Mouse (Mus musculus): Measurements from ENCODE around the gene Tmem59l. TPM values are rescaled to one million over a fixed set of nuclear protein-coding genes. Genes with fewer than 3 reads are reported as not detected.

Gene Tmem59l
- polyA plus RNA-seq, 1 experiment from 2014 or later, result 4.2 TPM

DNA sequence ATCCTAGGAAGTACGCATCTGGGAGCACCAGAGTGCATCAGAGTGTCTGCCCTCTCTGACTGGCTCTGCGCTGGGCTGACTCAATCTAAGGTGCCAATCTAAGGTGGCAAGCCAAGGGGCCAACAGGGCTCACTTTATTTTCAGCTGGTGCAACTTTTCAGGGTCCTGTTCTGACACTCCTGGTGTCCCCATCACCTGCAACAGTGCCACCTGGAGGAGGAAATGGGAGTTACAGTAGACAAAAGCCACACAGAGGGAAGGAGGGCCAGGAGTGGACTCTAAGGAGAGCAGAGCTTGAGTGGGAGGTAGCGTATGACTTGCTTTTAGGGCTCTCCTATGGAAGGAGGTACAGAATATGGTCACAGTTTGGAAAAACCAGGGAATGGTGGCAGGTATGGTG is 17.7 kb upstream of the Tmem59l start:
- Histone ChIP-seq H3K4me3 (replicated peaks) (no peak overlapping the region), H3K9me3 (no peaks in the 10 kb centered on the region), H3K27ac (no peak overlapping the region), H3K27me3 (replicated peaks) (peaks cover 38% of the 10 kb centered on the region), H3K4me1 (replicated peaks) (peaks cover 62% of the 10 kb centered on the region), H3K9ac (no peak overlapping the region), H3K36me3 (peaks cover 13% of the 10 kb centered on the region), H3K4me2 (replicated peaks) (no peak overlapping the region)
- 78% methylated on average over 3 of the region's 3 CpGs for WGBS
- no peak for ATAC-seq

DNA sequence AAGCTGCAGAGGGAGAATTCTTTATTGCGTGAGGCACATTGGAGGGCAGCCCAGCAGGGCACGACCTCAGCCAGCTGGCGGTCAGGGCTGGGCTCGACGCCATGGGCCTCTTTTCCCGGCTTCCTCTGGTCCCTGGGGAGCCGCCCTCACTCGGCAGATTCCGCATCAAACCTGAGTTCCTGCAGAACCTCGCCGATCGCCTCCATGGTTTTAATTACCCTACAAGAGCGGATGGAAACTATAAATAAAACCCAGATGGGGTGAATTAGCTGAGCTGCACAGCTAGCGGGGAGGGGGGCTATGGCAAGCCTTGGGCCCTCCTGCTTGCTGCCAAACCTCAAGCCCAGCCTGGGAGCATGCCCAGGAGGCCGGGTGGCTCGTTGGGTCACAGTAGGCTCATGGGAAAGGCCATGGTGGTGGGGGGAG is 17.1 kb upstream of the Tmem59l start:
- H3K4me1 ChIP-seq (replicated peaks), result peaks cover 59% of the 10 kb centered on the region
- no peak overlapping the region for H3K27ac ChIP-seq
- no peaks in the 10 kb centered on the region for H3K9me3 ChIP-seq
- no peak overlapping the region for H3K4me2 ChIP-seq (replicated peaks)
- peaks cover 44% of the 10 kb centered on the region for H3K27me3 ChIP-seq (replicated peaks)
- H3K36me3 ChIP-seq, result peaks cover 13% of the 10 kb centered on the region
- H3K9ac ChIP-seq, result no peak overlapping the region
- H3K4me3 ChIP-seq (replicated peaks), result no peak overlapping the region
- WGBS, result 69% methylated on average over 16 of the region's 16 CpGs
- ATAC-seq, result no peak

GRCm38 (mm10) chr8:70503062-70503750 is 16.0 kb upstream of the Tmem59l start:
- peaks cover 8% of the 10 kb centered on the region for H3K36me3 ChIP-seq
- H3K4me1 ChIP-seq (replicated peaks), result peaks cover 50% of the 10 kb centered on the region
- WGBS, result 16% methylated on average over 46 of the region's 46 CpGs
- peaks cover 55% of the 10 kb centered on the region for H3K27me3 ChIP-seq (replicated peaks)
- H3K9ac ChIP-seq, result no peak overlapping the region
- ATAC-seq, result peak; percentile 27
- H3K9me3 ChIP-seq, result no peaks in the 10 kb centered on the region
- H3K4me3 ChIP-seq (replicated peaks), result no peak overlapping the region
- H3K27ac ChIP-seq, result no peak overlapping the region
- H3K4me2 ChIP-seq (replicated peaks), result no peak overlapping the region; the same call in 1 of the 2 replicates

DNA sequence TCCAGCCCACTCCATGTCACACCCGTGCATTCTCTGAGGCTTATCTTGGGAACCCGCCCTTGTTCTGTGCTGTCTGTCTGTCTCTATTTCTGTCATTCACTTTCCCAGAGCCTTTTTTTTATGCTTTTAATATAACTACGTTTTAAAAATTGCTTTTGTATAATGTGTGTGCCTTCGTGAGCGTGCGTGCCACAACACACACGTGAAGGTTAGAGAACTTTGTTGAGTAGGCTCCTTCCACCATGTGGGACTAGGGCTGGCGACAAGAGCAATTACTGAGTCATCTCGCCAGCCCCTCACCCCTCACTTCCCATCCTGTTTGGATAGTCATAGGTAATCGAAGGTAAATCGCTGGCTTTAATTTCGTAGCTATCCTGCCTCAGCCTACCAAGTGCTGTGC is 15.4 kb upstream of the Tmem59l start:
- no peak for ATAC-seq
- Histone ChIP-seq H3K9ac (peak overlapping the region; percentile 8; the same call in 1 of the 2 replicates), H3K4me3 (replicated peaks) (no peak overlapping the region; the same call in 1 of the 2 replicates), H3K4me1 (replicated peaks) (peaks cover 46% of the 10 kb centered on the region), H3K27ac (no peak overlapping the region), H3K36me3 (peaks cover 3% of the 10 kb centered on the region), H3K9me3 (no peaks in the 10 kb centered on the region), H3K4me2 (replicated peaks) (peak overlapping the region; percentile 46; the same call in 1 of the 2 replicates), H3K27me3 (replicated peaks) (peaks cover 59% of the 10 kb centered on the region)
- 39% methylated on average over 12 of the region's 12 CpGs for WGBS

GRCm38 (mm10) chr8:70501820-70502529 is 14.8 kb upstream of the Tmem59l start:
- Histone ChIP-seq H3K4me1 (replicated peaks) (peaks cover 46% of the 10 kb centered on the region), H3K36me3 (no peaks in the 10 kb centered on the region), H3K9me3 (no peaks in the 10 kb centered on the region), H3K9ac (peak overlapping the region; percentile 8; the same call in 1 of the 2 replicates), H3K4me3 (replicated peaks) (no peak overlapping the region; the same call in 1 of the 2 replicates), H3K4me2 (replicated peaks) (peak overlapping the region; percentile 46), H3K27ac (no peak overlapping the region), H3K27me3 (replicated peaks) (peaks cover 65% of the 10 kb centered on the region)
- ATAC-seq, result no peak
- 14% methylated on average over 23 of the region's 23 CpGs for WGBS

- Histone ChIP-seq H3K36me3 (no peaks in the 10 kb centered on the region), H3K4me3 (replicated peaks) (peak overlapping the region; percentile 21), H3K27ac (no peak overlapping the region), H3K9me3 (no peaks in the 10 kb centered on the region), H3K9ac (0 out of 2 replicates have a peak overlapping the region, but pooled peaks have one; percentile 17), H3K4me2 (replicated peaks) (peak overlapping the region; percentile 56), H3K27me3 (replicated peaks) (peaks cover 78% of the 10 kb centered on the region), H3K4me1 (replicated peaks) (peaks cover 42% of the 10 kb centered on the region)
- ATAC-seq, result peak; percentile 29; the same call in 1 of the 2 replicates
- WGBS, result 8% methylated on average over 39 of the region's 39 CpGs
Observed at GRCm38 (mm10) chr8:70500386-70501301, 13.5 kb upstream of the Tmem59l start.

DNA sequence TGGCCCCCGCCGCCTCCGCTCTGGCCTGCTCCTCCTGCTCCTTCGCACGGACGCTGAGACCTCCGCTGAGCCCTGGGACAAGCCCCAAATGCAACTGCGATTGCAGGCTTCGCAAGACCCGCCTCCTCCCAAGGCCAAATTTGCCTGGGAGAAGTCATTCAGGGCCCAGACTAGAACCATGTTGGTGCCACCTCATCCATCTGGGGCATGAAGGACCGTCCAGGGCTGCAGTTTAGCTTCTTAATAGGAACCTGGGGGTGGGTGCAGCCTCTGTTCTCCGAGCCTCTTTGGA is 8.6 kb upstream of the Tmem59l start:
- no peak overlapping the region for H3K4me3 ChIP-seq (replicated peaks)
- H3K4me1 ChIP-seq (replicated peaks), result peaks cover 40% of the 10 kb centered on the region
- H3K9me3 ChIP-seq, result no peaks in the 10 kb centered on the region
- no peak overlapping the region for H3K27ac ChIP-seq
- H3K9ac ChIP-seq, result no peak overlapping the region
- ATAC-seq, result no peak
- 6% methylated on average over 12 of the region's 12 CpGs for WGBS
- no peaks in the 10 kb centered on the region for H3K36me3 ChIP-seq
- no peak overlapping the region for H3K4me2 ChIP-seq (replicated peaks)
- H3K27me3 ChIP-seq (replicated peaks), result peaks cover 98% of the 10 kb centered on the region

- Histone ChIP-seq H3K27ac (no peak overlapping the region), H3K4me1 (replicated peaks) (peaks cover 36% of the 10 kb centered on the region), H3K27me3 (replicated peaks) (peaks cover 98% of the 10 kb centered on the region), H3K9me3 (no peaks in the 10 kb centered on the region), H3K36me3 (no peaks in the 10 kb centered on the region), H3K4me2 (replicated peaks) (no peak overlapping the region), H3K9ac (no peak overlapping the region), H3K4me3 (replicated peaks) (no peak overlapping the region)
- 1% methylated on average over 21 of the region's 21 CpGs for WGBS
- ATAC-seq, result no peak
Observed at GRCm38 (mm10) chr8:70495001-70495770, 8.0 kb upstream of the Tmem59l start.

DNA sequence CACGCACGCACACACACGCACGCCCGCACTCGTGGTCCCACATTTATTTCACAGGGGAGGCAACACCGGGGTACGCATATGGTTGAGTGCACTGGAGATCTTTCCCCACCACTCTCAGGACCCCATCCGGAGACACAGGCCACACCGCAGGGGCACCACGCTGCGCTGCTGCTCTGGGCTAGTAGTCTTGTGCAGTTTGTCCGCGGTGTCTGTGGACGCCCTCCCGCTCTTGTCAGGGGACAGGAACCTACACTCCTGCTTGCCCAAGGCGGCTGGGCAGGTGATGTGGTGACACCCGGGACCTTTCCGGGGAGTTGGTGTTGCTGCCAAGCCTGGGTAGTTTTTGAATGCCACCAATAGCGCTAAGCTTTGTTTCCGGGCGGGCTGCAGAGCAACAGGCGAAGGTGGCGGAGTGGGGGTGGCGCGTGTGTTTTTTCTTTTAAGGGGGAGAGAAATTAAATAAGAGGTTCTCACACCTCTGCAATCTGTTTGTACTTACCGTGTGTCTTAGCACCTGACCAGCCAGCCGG is 7.3 kb upstream of the Tmem59l start:
- no peak overlapping the region for H3K4me2 ChIP-seq (replicated peaks)

DNA sequence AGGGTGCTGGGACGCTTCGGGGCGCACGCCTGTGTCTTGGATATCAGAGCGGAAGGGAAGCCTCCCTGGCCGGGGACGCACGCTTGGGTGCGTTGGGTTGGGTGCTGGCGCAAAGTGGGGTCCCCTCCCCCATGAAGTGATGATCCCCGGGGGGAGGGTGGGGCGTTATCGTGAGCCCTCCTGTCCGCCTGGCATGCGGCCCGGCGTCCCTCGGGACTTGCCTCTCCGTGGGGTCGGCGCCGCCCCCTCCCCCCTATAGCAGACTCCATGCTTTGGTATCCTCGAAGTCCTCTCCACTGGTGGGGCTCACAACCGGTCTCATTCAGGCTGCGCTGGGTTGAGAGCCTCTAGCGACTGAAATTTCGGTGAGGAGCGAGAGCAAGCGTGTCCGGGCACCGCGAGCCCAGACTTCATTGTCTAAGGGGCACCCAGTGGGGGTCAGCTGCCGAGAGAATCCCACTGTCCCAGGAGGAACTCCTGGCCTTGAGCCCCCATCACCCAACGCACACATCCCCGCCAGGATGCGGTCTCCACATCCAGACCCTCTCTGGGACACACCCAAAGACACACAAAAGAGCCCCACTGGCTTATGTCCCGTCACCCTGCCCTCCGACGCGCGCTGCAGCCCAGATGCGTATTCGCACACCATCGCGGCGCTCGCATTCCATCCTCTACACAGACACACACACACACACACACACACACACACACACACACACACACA is 6.7 kb upstream of the Tmem59l start:
- peaks cover 45% of the 10 kb centered on the region for H3K4me1 ChIP-seq (replicated peaks)
- H3K9me3 ChIP-seq, result no peaks in the 10 kb centered on the region
- H3K9ac ChIP-seq, result no peak overlapping the region
- H3K27ac ChIP-seq, result no peak overlapping the region
- no peak for ATAC-seq
- WGBS, result 1% methylated on average over 47 of the region's 47 CpGs
- H3K36me3 ChIP-seq, result no peaks in the 10 kb centered on the region
- H3K27me3 ChIP-seq (replicated peaks), result peaks cover 98% of the 10 kb centered on the region
- peak overlapping the region; percentile 84 for H3K4me2 ChIP-seq (replicated peaks)
- H3K4me3 ChIP-seq (replicated peaks), result peak overlapping the region; percentile 41; the same call in 1 of the 2 replicates

More for the DNA sequence above, 7.3 kb upstream of the Tmem59l start:
- Histone ChIP-seq H3K4me3 (replicated peaks) (no peak overlapping the region), H3K27me3 (replicated peaks) (peaks cover 98% of the 10 kb centered on the region), H3K9ac (no peak overlapping the region), H3K27ac (no peak overlapping the region), H3K4me1 (replicated peaks) (peaks cover 39% of the 10 kb centered on the region), H3K9me3 (no peaks in the 10 kb centered on the region), H3K36me3 (no peaks in the 10 kb centered on the region)
- WGBS, result 3% methylated on average over 28 of the region's 28 CpGs
- ATAC-seq, result no peak

All from intestine, embryonic 15.5 days (tissue).